Mouse (Mus musculus): ENCODE data around the gene Cyp19a1. TPM values are rescaled to one million over a fixed set of nuclear protein-coding genes. Genes with fewer than 3 reads are reported as not detected.

The Cyp19a1 gene
- total and polyA plus RNA-seq, 3 experiments, result not detected

DNA sequence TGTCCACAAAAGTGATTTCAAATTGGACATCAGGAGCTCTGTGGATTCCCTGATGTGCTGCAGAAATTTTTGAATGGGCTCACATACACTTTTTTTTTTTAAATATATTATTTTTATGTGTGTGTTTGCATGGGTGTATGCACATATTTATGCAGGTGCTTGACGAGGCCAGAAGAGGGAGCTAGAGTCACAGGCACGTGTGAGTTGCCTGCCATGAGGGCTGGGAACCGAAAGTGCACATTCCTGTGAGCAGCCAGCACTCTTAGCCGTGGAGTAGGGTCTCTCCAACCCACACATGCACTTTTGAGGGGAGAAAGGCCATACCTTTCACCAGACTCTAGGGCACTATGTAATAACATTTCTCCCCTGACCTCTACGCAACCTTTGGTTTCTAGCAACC, 73.1 kb downstream of the Cyp19a1 start:
- no peak for DNase-seq
- Histone ChIP-seq H3K9ac (ENCODE audit: low read depth, low read length) (no peak overlapping the region), H3K4me3 (no peak overlapping the region), H3K27ac (no peak overlapping the region), H3K27me3 (ENCODE audit: control insufficient read depth, insufficient read depth, low read length) (no peaks in the 10 kb centered on the region), H3K36me3 (ENCODE audit: control insufficient read depth, insufficient read depth, low read length) (no peaks in the 10 kb centered on the region), H3K79me2 (replicated peaks; ENCODE audit: control insufficient read depth, insufficient read depth, low read length) (no peaks in the 10 kb centered on the region), H3K4me1 (ENCODE audit: control insufficient read depth, insufficient read depth, low read length) (no peaks in the 10 kb centered on the region)
- intact Hi-C loops (cut with DNase I), result no loop called here
- 61% methylated on average over 5 of the region's 5 CpGs for WGBS
- TF ChIP-seq POLR2A (IDR thresholded peaks at IDR 0.05; ENCODE audit: insufficient read depth, low read depth, low read length) (no peak), EP300 (IDR thresholded peaks at IDR 0.05; ENCODE audit: insufficient read depth, low read depth, low read length) (no peak), CTCF (IDR thresholded peaks at IDR 0.05) (no peak)

GRCm38 (mm10) chr9:54191435-54191834, 76.5 kb downstream of the Cyp19a1 start:
- no peak for DNase-seq
- Histone ChIP-seq H3K27ac (no peak overlapping the region), H3K79me2 (replicated peaks; ENCODE audit: control insufficient read depth, insufficient read depth, low read length) (no peaks in the 10 kb centered on the region), H3K9ac (ENCODE audit: low read depth, low read length) (no peak overlapping the region), H3K4me3 (no peak overlapping the region), H3K27me3 (ENCODE audit: control insufficient read depth, insufficient read depth, low read length) (no peaks in the 10 kb centered on the region), H3K4me1 (ENCODE audit: control insufficient read depth, insufficient read depth, low read length) (no peaks in the 10 kb centered on the region), H3K36me3 (ENCODE audit: control insufficient read depth, insufficient read depth, low read length) (no peaks in the 10 kb centered on the region)
- no peak for TF ChIP-seq CTCF (IDR thresholded peaks at IDR 0.05)
- no peak for TF ChIP-seq POLR2A (IDR thresholded peaks at IDR 0.05; ENCODE audit: insufficient read depth, low read depth, low read length)
- TF ChIP-seq EP300 (IDR thresholded peaks at IDR 0.05; ENCODE audit: insufficient read depth, low read depth, low read length), result no peak
- intact Hi-C loops (cut with DNase I), result no loop called here
- WGBS, result 56% methylated on average over 3 of the region's 3 CpGs

- Histone ChIP-seq H3K9ac (ENCODE audit: low read depth, low read length) (no peak overlapping the region), H3K79me2 (replicated peaks; ENCODE audit: control insufficient read depth, insufficient read depth, low read length) (no peaks in the 10 kb centered on the region), H3K36me3 (ENCODE audit: control insufficient read depth, insufficient read depth, low read length) (no peaks in the 10 kb centered on the region), H3K27me3 (ENCODE audit: control insufficient read depth, insufficient read depth, low read length) (no peaks in the 10 kb centered on the region), H3K27ac (no peak overlapping the region), H3K4me1 (ENCODE audit: control insufficient read depth, insufficient read depth, low read length) (no peaks in the 10 kb centered on the region), H3K4me3 (no peak overlapping the region)
- TF ChIP-seq POLR2A (IDR thresholded peaks at IDR 0.05; ENCODE audit: insufficient read depth, low read depth, low read length) (no peak), EP300 (IDR thresholded peaks at IDR 0.05; ENCODE audit: insufficient read depth, low read depth, low read length) (no peak), CTCF (IDR thresholded peaks at IDR 0.05) (no peak)
- intact Hi-C loops (cut with DNase I), result loop anchor here (5.0 kb wide), 2 partner anchors 155 to 235 kb away; no protein-coding TSS in a partner anchor
- WGBS, result 79% methylated on average over 7 of the region's 7 CpGs
- DNase-seq, result no peak
Measured at GRCm38 (mm10) chr9:54182484-54182883, 85.4 kb downstream of the Cyp19a1 start.

- DNase-seq, result no peak
- Histone ChIP-seq H3K27me3 (ENCODE audit: control insufficient read depth, insufficient read depth, low read length) (no peaks in the 10 kb centered on the region), H3K4me3 (no peak overlapping the region), H3K9ac (ENCODE audit: low read depth, low read length) (no peak overlapping the region), H3K79me2 (replicated peaks; ENCODE audit: control insufficient read depth, insufficient read depth, low read length) (no peaks in the 10 kb centered on the region), H3K36me3 (ENCODE audit: control insufficient read depth, insufficient read depth, low read length) (no peaks in the 10 kb centered on the region), H3K27ac (no peak overlapping the region), H3K4me1 (ENCODE audit: control insufficient read depth, insufficient read depth, low read length) (no peaks in the 10 kb centered on the region)
- intact Hi-C loops (cut with DNase I), result loop anchor here (1.0 to 5.0 kb wide), 3 partner anchors 142 to 236 kb away; no protein-coding TSS in a partner anchor
- TF ChIP-seq CTCF (IDR thresholded peaks at IDR 0.05) (peak; percentile 71), POLR2A (IDR thresholded peaks at IDR 0.05; ENCODE audit: insufficient read depth, low read depth, low read length) (no peak)
- WGBS, result 14% methylated on average over 2 of the region's 2 CpGs
Measured at GRCm38 (mm10) chr9:54181330-54181729, 86.6 kb downstream of the Cyp19a1 start.

GRCm38 (mm10) chr9:54180216-54180615, 87.7 kb downstream of the Cyp19a1 start:
- 65% methylated on average over 17 of the region's 17 CpGs for WGBS
- H3K9ac ChIP-seq (ENCODE audit: low read depth, low read length), result no peak overlapping the region
- TF ChIP-seq POLR2A (IDR thresholded peaks at IDR 0.05; ENCODE audit: insufficient read depth, low read depth, low read length), result no peak
- no peak for TF ChIP-seq CTCF (IDR thresholded peaks at IDR 0.05)
- no peak for TF ChIP-seq EP300 (IDR thresholded peaks at IDR 0.05; ENCODE audit: insufficient read depth, low read depth, low read length)
- no peak overlapping the region for H3K4me3 ChIP-seq
- DNase-seq, result no peak
- H3K27me3 ChIP-seq (ENCODE audit: control insufficient read depth, insufficient read depth, low read length), result no peaks in the 10 kb centered on the region
- no peaks in the 10 kb centered on the region for H3K79me2 ChIP-seq (replicated peaks; ENCODE audit: control insufficient read depth, insufficient read depth, low read length)
- no peak overlapping the region for H3K27ac ChIP-seq
- no peaks in the 10 kb centered on the region for H3K4me1 ChIP-seq (ENCODE audit: control insufficient read depth, insufficient read depth, low read length)
- intact Hi-C loops (cut with DNase I), result loop anchor here (5.0 kb wide), 2 partner anchors 157 to 237 kb away; no protein-coding TSS in a partner anchor
- H3K36me3 ChIP-seq (ENCODE audit: control insufficient read depth, insufficient read depth, low read length), result no peaks in the 10 kb centered on the region

GRCm38 (mm10) chr9:54169489-54169888, 98.4 kb downstream of the Cyp19a1 start:
- Histone ChIP-seq H3K79me2 (replicated peaks; ENCODE audit: control insufficient read depth, insufficient read depth, low read length) (no peaks in the 10 kb centered on the region), H3K4me1 (ENCODE audit: control insufficient read depth, insufficient read depth, low read length) (no peaks in the 10 kb centered on the region), H3K4me3 (no peak overlapping the region), H3K27me3 (ENCODE audit: control insufficient read depth, insufficient read depth, low read length) (no peaks in the 10 kb centered on the region), H3K9ac (ENCODE audit: low read depth, low read length) (no peak overlapping the region), H3K36me3 (ENCODE audit: control insufficient read depth, insufficient read depth, low read length) (no peaks in the 10 kb centered on the region), H3K27ac (no peak overlapping the region)
- no peak for DNase-seq
- intact Hi-C loops (cut with DNase I), result no loop called here
- 35% methylated on average over 5 of the region's 5 CpGs for WGBS
- no peak for TF ChIP-seq POLR2A (IDR thresholded peaks at IDR 0.05; ENCODE audit: insufficient read depth, low read depth, low read length)
- peak; percentile 54 for TF ChIP-seq CTCF (IDR thresholded peaks at IDR 0.05)
- TF ChIP-seq EP300 (IDR thresholded peaks at IDR 0.05; ENCODE audit: insufficient read depth, low read depth, low read length), result no peak
